Mouse (Mus musculus): ENCODE measurements around the gene Bmf.

GRCm38 (mm10) chr2:118573135-118573534 lies 23.6 kb upstream of the Bmf start:
- TF ChIP-seq POLR2A (IDR thresholded peaks at IDR 0.05; ENCODE audit: control insufficient read depth, low read depth, low read length), result no peak
- TF ChIP-seq CTCF (IDR thresholded peaks at IDR 0.05; ENCODE audit: control insufficient read depth, insufficient read depth, insufficient replicate concordance, low read depth, low read length), result no peak
